Mouse (Mus musculus) mature B cell (primary cell): Measurements from ENCODE around the gene Dennd4a.

Source experiments
- in situ Hi-C: fragments of 300-500 bp; cut with MboI; formaldehyde crosslinking; loops from 2 replicates; pipeline ENCODE4 v1.14.3; 2019

The Dennd4a gene

GRCm38 (mm10) chr9:64956337-64956736 is 145.2 kb downstream of the Dennd4a start:
- in situ Hi-C loops: no loop called here

GRCm38 (mm10) chr9:64957276-64957675 is 146.1 kb downstream of the Dennd4a start:
- in situ Hi-C loops: no loop called here

- in situ Hi-C loops: no loop called here
Measured at GRCm38 (mm10) chr9:64960117-64960977, 149.2 kb downstream of the Dennd4a start, which contains the start of gene Ints14. Gene Ints14 (plus strand): TSS chr9:64960905.

- in situ Hi-C loops: no loop called here
Measured at GRCm38 (mm10) chr9:64960978-64961320, 149.8 kb downstream of the Dennd4a start.
